Mouse (Mus musculus) thymus, postnatal 36 days (tissue): ENCODE data around the gene Spata3.

Experiments
- DNase-seq, 2 experiments: peaks; one replicate each; pipeline ENCODE4 v3.0.0; 2022; ENCODE audit warnings: mixed read lengths in 2 of 2

The Spata3 gene

GRCm38 (mm10) chr1:86032273-86032987, 15.8 kb downstream of the Spata3 start:
- DNase-seq = no peak

DNA sequence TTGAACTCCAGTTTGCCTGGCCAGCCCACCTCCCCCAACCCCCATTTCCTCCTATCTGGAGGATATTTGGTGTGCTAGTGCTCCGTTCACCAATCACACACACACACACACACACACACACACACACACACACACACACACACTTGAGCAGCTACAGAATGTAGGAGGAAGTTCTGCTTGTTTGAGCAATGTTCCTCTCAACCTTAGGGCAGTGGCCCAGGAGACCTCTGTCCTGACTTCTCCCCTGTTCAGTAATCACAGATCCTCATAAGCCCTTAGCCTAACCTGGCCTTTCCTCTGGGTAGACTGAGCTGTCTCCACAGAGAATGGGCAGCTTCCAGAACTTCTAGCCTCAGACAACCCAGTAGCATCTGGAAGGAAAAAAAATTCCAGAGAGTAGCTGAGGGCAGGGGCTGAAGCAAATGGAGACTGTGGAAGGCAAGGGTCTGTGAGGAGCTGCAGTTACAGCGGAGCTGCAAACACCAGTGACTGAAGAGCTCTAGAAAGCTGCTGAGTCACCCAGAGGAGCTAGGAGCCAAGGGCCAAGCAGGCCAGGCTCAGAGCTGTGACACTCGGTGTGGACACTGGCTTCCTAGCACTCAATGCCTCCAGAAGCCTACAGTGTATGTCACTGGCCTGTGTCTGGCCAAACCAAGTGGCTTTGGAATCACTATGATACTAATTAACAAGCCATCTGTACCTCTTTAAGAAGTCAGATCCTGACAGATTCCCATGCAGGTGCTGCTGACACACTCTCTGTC, 21.8 kb downstream of the Spata3 start:
- DNase-seq = no peak

DNA sequence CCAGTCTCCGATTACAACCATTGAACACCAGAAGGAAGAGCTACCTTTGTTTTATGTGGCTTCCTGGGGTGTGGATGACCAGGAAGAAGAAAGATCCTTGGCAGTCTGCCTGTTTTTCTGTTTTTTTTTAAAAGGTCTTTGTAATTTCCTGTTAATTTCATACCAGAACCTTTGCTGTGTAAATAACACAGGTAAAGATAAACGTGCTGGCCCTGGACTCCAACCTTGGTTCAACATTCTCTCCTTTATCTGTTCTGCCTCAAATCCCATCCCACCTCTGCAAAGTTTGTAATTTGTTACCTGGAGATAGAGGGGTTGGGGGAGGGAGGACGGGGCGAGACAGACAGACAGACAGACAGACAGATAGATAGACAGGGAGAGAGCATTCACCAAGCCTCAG, 23.5 kb downstream of the Spata3 start:
- no peak for DNase-seq

GRCm38 (mm10) chr1:86040817-86041216, 24.2 kb downstream of the Spata3 start:
- no peak for DNase-seq

DNA sequence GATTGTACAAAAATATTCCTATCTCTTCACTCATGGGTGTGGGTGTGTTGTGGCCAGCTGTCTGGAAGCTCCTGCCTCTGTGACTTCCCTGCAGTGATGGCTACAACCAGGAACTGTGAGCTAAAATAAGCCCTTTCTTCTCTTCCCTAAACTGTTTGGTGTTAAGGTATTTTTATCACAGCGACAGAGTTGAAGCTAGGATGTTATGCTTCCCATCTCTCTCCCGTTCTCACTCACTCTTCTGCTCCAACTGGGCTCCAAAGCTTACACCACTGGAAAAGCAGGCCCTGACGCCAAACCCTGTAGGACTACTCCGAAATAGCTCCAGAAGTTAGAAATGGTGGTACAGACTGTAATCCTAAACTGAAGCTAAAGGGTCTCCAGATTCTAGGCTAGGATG, 28.4 kb downstream of the Spata3 start:
- no peak for DNase-seq

GRCm38 (mm10) chr1:86045848-86046805, 29.5 kb downstream of the Spata3 start, which contains the start of gene 2810459M11Rik:
Gene 2810459M11Rik, plus strand, starts transcription at chr1:86045863.
- peak; percentile 17 to 21 for DNase-seq

GRCm38 (mm10) chr1:86046833-86047563, 30.4 kb downstream of the Spata3 start:
- no peak for DNase-seq

GRCm38 (mm10) chr1:86048231-86048630, 31.6 kb downstream of the Spata3 start:
- DNase-seq = no peak

GRCm38 (mm10) chr1:86048744-86049143, 32.1 kb downstream of the Spata3 start:
- no peak for DNase-seq

- no peak for DNase-seq
Measured at GRCm38 (mm10) chr1:86053198-86053921, 36.7 kb downstream of the Spata3 start.

GRCm38 (mm10) chr1:86054943-86055342, 38.3 kb downstream of the Spata3 start:
- no peak for DNase-seq

GRCm38 (mm10) chr1:86056284-86056683, 39.7 kb downstream of the Spata3 start:
- DNase-seq = no peak

DNA sequence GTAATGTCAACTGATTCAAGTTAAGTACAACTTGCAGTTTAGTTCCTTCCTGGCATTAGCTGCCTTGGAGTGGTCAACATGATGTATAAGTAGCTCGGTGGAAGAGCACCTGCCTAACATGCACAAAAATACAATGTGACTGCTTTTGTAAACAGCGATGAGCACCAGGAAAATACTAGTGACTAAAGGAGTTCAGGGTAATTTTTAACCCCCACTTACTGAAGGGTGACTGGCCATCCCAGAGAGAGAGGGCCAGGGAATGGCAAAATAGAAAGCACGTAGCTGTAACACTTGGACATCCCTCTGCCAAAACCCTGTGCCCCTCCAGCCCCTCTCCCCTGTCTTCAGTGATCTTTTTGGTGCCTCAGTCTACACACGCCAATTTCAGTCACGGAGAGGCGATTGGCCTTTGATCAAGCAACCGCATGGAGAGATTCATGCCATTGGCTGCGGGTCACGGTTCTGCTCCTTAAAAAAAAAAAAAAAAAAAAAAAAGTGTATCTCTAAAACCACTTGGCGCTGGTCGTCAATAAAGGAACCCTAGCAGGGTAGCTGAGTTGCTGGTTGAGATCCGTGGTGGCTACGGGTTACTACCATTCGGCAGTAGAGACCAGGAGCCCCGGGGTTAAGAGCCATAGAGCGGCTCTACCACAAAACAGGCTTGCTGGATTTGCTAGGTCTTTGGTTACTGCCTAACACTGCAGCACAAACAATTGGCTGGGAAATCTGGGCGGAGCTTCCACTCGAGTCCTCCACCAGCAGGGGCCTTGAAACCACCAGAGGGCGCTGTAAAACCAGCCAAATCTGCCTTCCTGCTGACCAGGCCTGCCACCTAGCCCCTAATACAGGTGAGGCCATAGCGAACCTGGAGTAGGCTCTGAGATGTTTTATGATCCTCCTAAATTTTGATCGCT, 42.5 kb downstream of the Spata3 start:
- peak; percentile 88 for DNase-seq

- no peak for DNase-seq
Measured at GRCm38 (mm10) chr1:86062523-86062922, 45.9 kb downstream of the Spata3 start.

GRCm38 (mm10) chr1:86064271-86064991, 47.8 kb downstream of the Spata3 start, which contains the start of gene Psmd1:
Gene Psmd1, plus strand, starts transcription at chr1:86064387.
- DNase-seq = peak; percentile 87 to 90

GRCm38 (mm10) chr1:86076565-86076964, 59.9 kb downstream of the Spata3 start:
- no peak for DNase-seq
